ENCODE assay signal across 8 mouse cellular contexts in the genomic region with DNA sequence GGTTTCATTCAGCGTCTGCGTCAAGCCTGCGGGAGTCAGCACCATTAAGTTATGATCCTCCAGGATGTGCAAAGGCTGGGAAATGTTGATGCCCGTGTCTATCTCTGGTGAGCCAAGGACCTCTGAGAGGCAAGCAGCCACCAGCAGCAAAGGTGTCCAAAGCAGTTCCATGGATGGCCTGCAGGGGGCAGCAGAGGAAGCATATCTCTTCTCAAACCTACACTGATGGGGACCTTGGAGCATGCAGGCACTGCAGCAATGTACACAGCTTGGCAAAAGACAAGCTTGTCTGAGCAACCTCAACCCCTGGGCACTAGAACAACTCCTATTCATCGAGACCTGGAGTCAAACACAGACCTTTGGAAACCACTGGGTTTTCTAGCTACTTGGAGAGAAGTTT. TPM values are rescaled to one million over a fixed set of nuclear protein-coding genes. Genes with fewer than 3 reads are reported as not detected.
DNase-seq lines count a peak whose midpoint lies in the region; ATAC-seq and TF ChIP-seq lines count a peak whose summit lies in the region.

No protein-coding gene starts in this region.

- no peak overlapping the region for H3K4me3 ChIP-seq in intestine, postnatal 0 days (ENCODE audit: low read depth, low read length)
- peak overlapping the region; percentile 60 for H3K4me3 ChIP-seq in testis, adult 2 months (ENCODE audit: control insufficient read depth, low read depth, low read length)

- H3K4me2 ChIP-seq in intestine, postnatal 0 days (replicated peaks; ENCODE audit: low read depth): no peak overlapping the region

- no peaks in the 10 kb centered on the region for H3K4me1 ChIP-seq in intestine, postnatal 0 days (replicated peaks; ENCODE audit: control insufficient read depth, insufficient read depth, low read length)
- H3K4me1 ChIP-seq in testis, adult 2 months (ENCODE audit: control insufficient read depth, insufficient read depth, low read length): peaks cover 2% of the 10 kb centered on the region; the same call in 1 of the 2 replicates

- no peaks in the 10 kb centered on the region for H3K27me3 ChIP-seq in intestine, postnatal 0 days (replicated peaks; ENCODE audit: control insufficient read depth, insufficient read depth, low read length)
- no peaks in the 10 kb centered on the region for H3K27me3 ChIP-seq in testis, adult 2 months (ENCODE audit: control insufficient read depth, insufficient read depth, low read length)

- WGBS in intestine, postnatal 0 days: 44% methylated on average over 5 of the region's 5 CpGs

- no peaks in the 10 kb centered on the region for H3K36me3 ChIP-seq in intestine, postnatal 0 days (ENCODE audit: control insufficient read depth, insufficient read depth)
- H3K36me3 ChIP-seq in testis, adult 2 months (ENCODE audit: control insufficient read depth, insufficient read depth, low read length): no peaks in the 10 kb centered on the region

- no peak overlapping the region for H3K27ac ChIP-seq in intestine, postnatal 0 days (ENCODE audit: low read depth, low read length)
- H3K27ac ChIP-seq in testis, adult 2 months (ENCODE audit: control insufficient read depth, insufficient read depth, low read depth, low read length): no peak overlapping the region

- H3K9ac ChIP-seq in intestine, postnatal 0 days (ENCODE audit: low read depth, low read length): no peak overlapping the region

- TF ChIP-seq POLR2A in testis, adult 2 months (IDR thresholded peaks at IDR 0.05; ENCODE audit: control insufficient read depth, low read depth, low read length): no peak

- TF ChIP-seq CTCF in intestine, postnatal 0 days (IDR thresholded peaks at IDR 0.05; ENCODE audit: low read depth): peak; percentile 89
- TF ChIP-seq CTCF in testis, adult 2 months (IDR thresholded peaks at IDR 0.05; ENCODE audit: control insufficient read depth, insufficient read depth, insufficient replicate concordance, low read depth, low read length): peak; percentile 99

- ATAC-seq in intestine, postnatal 0 days: peak; percentile 44; the same call in 1 of the 2 replicates
- 0 out of 2 replicates have a peak, but pooled peaks have one; percentile 62 for ATAC-seq in megakaryocyte-erythroid progenitor cell, adult 5-6 weeks (replicated peaks; ENCODE audit: low FRiP score, low TSS enrichment, poor library complexity, severe bottlenecking)

- no peaks in the 10 kb centered on the region for H3K9me3 ChIP-seq in intestine, postnatal 0 days (ENCODE audit: control insufficient read depth)

- DNase-seq in heart, adult 18-20 months: peak; percentile 39 to 77
- no peak for DNase-seq in heart, adult 11 months
- peak; percentile 89 for DNase-seq in adrenal gland, postnatal 10 days
- DNase-seq in embryo, embryonic 10.5 days (ENCODE audit: low spot score): peak; percentile 77
- peak; percentile 38 to 86 for DNase-seq in left cerebral cortex, adult 8-10 months (ENCODE audit: low spot score in 2 of 2)

RNA-seq across cellular contexts. Expression of a gene that starts 0.4 kb away (rescaled TPM):
- 10 to 100 TPM; 19.8 to 21.8 TPM for total RNA-seq in heart, adult 18-20 months (2021)
- total RNA-seq in adrenal gland, postnatal 10 days (2021): 10 to 100 TPM in 1 of 2 experiments, 1 to 10 TPM in 1; 6.1 to 14.0 TPM
- polyA plus RNA-seq in intestine, postnatal 0 days (2015; fragmentation: Nextera tagmentation; extraction: Ambion mirVana): not detected in 2 replicates
- total RNA-seq in left cerebral cortex, adult 8-10 months (2022): 1 to 10 TPM; 1.6 to 3.2 (median 2.0) TPM
- not detected in 2 replicates for total RNA-seq in megakaryocyte-erythroid progenitor cell, adult 5-6 weeks (2014; fragmentation: Nextera tagmentation)
- total RNA-seq in megakaryocyte-erythroid progenitor cell, adult 5-6 weeks (2017): not detected in 2 replicates
- polyA plus RNA-seq in testis, adult 2 months (2012; rRNA removed): 0.22 and 0.25 TPM in 2 replicates

RNA-seq across cellular contexts. Expression of a gene that starts 3.6 kb away (rescaled TPM):
- not detected for total RNA-seq in heart, adult 18-20 months (2021)
- under 1 TPM; 0.12 TPM for total RNA-seq in adrenal gland, postnatal 10 days (2021)
- polyA plus RNA-seq in intestine, postnatal 0 days (2015; fragmentation: Nextera tagmentation; extraction: Ambion mirVana): not detected in 2 replicates
- total RNA-seq in left cerebral cortex, adult 8-10 months (2022): under 1 TPM in 2 of 4 experiments, not detected in 2; 0.25 to 0.46 TPM
- not detected in 2 replicates for total RNA-seq in megakaryocyte-erythroid progenitor cell, adult 5-6 weeks (2014; fragmentation: Nextera tagmentation)
- total RNA-seq in megakaryocyte-erythroid progenitor cell, adult 5-6 weeks (2017): not detected in 2 replicates
- 114 and 155 TPM in 2 replicates for polyA plus RNA-seq in testis, adult 2 months (2012; rRNA removed)

RNA-seq across cellular contexts. Expression of a gene that starts 34.5 kb away (rescaled TPM):
- total RNA-seq in heart, adult 18-20 months (2021): not detected
- under 1 TPM in 1 of 2 experiments, not detected in 1; 0.27 TPM for total RNA-seq in adrenal gland, postnatal 10 days (2021)
- not detected in 2 replicates for polyA plus RNA-seq in intestine, postnatal 0 days (2015; fragmentation: Nextera tagmentation; extraction: Ambion mirVana)
- not detected for total RNA-seq in left cerebral cortex, adult 8-10 months (2022)
- total RNA-seq in megakaryocyte-erythroid progenitor cell, adult 5-6 weeks (2014; fragmentation: Nextera tagmentation): not detected in 2 replicates
- total RNA-seq in megakaryocyte-erythroid progenitor cell, adult 5-6 weeks (2017): not detected in 2 replicates
- 0.02 TPM in 1 of 2 replicates, not detected in the other for polyA plus RNA-seq in testis, adult 2 months (2012; rRNA removed)

RNA-seq across cellular contexts. Expression of a gene that starts 40.6 kb away (rescaled TPM):
- total RNA-seq in heart, adult 18-20 months (2021): not detected
- total RNA-seq in adrenal gland, postnatal 10 days (2021): not detected
- polyA plus RNA-seq in intestine, postnatal 0 days (2015; fragmentation: Nextera tagmentation; extraction: Ambion mirVana): not detected in 2 replicates
- total RNA-seq in left cerebral cortex, adult 8-10 months (2022): not detected
- total RNA-seq in megakaryocyte-erythroid progenitor cell, adult 5-6 weeks (2014; fragmentation: Nextera tagmentation): not detected in 2 replicates
- total RNA-seq in megakaryocyte-erythroid progenitor cell, adult 5-6 weeks (2017): not detected in 2 replicates
- polyA plus RNA-seq in testis, adult 2 months (2012; rRNA removed): 0.07 TPM in 2 replicates
